Comparison of ENCODE assay signal across 20 mouse cellular contexts in the genomic region with DNA sequence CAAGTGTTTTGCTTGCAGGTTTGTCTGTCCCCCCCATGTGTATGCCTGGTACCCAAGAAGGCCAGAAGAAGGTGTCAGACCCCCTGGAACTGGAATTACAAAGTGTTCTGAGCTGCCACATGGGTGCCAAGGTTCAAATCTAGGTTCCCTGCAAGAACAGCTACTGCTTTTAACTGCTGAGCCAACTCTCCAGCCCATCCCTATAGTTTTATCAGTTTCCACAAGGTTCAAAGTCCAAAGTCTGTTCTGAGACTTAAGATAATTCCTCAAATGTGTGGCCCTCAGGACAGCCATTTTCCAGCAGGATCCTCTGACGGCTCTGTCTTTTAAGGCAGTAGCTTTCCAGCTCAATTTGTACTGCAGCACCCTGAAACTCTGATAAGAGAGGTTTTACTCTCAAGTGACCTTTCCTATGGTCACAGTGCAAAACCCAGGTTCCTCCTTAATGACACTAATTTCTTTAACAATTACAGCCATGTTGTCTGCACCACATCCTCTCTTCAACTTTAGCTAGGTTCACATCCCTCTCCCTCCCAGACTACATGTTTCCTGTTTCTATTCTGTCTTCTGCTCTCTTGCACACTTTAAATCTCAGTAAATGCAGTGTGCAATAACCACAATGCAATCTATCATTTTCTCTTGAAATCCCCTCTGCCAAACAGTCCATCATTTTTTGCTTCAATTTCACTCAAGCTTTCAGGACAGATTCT. TPM values are rescaled to one million over a fixed set of nuclear protein-coding genes. Genes with fewer than 3 reads are reported as not detected.
DNase-seq lines count a peak whose midpoint lies in the region; ATAC-seq and TF ChIP-seq lines count a peak whose summit lies in the region.
"Had no signal": no experiment of that assay in that cellular context is flagged by ENCODE, and none has a peak within 500 bp of the region (broad histone marks: within the 10 kb centered on the region; RNA-seq: fewer than 3 reads in every experiment).

No protein-coding gene starts in this region.

- H3K4me3 ChIP-seq in liver, adult 2 months (ENCODE audit: insufficient read depth, low read depth, low read length), result no peak overlapping the region
- H3K4me3 ChIP-seq in liver, embryonic 12.5 days, result no peak overlapping the region
- H3K4me3 ChIP-seq in hindbrain, embryonic 14.5 days (replicated peaks; ENCODE audit: low read length), result no peak overlapping the region
- H3K4me3 ChIP-seq: embryonic facial prominence, embryonic 13.5 days; heart, embryonic 15.5 days; hindbrain, embryonic 10.5 days; limb, embryonic 15.5 days; neural tube, embryonic 12.5 days had no signal

- no peak for TF ChIP-seq POLR2A in liver, adult 2 months (IDR thresholded peaks at IDR 0.05; ENCODE audit: extremely low read depth, insufficient read depth, low read length)

- no peak overlapping the region for H3K4me2 ChIP-seq in liver, embryonic 12.5 days
- H3K4me2 ChIP-seq in hindbrain, embryonic 14.5 days (replicated peaks), result no peak overlapping the region
- H3K4me2 ChIP-seq: embryonic facial prominence, embryonic 13.5 days; heart, embryonic 15.5 days; limb, embryonic 15.5 days; neural tube, embryonic 12.5 days had no signal

- H3K27ac ChIP-seq in liver, adult 2 months (replicated peaks; ENCODE audit: insufficient read depth, low read depth, low read length), result no peak overlapping the region
- H3K27ac ChIP-seq in liver, embryonic 12.5 days, result no peak overlapping the region
- no peak overlapping the region for H3K27ac ChIP-seq in hindbrain, embryonic 14.5 days
- H3K27ac ChIP-seq: embryonic facial prominence, embryonic 13.5 days; heart, embryonic 15.5 days; hindbrain, embryonic 10.5 days; kidney, postnatal 0 days; limb, embryonic 15.5 days; neural tube, embryonic 12.5 days had no signal

- no peak for TF ChIP-seq CTCF in liver, adult 2 months (IDR thresholded peaks at IDR 0.05; ENCODE audit: low read depth, low read length)

- DNase-seq in liver, adult 2 months (ENCODE audit: extremely low read depth, low read depth, low spot score), result peak; percentile 53
- peak; percentile 43 for DNase-seq in induced T-regulatory cell, adult 2 months (ENCODE audit: low read depth)
- no peak for DNase-seq in ovary, postnatal 14 days (ENCODE audit: low spot score)
- DNase-seq in hindbrain, embryonic 14.5 days (ENCODE audit: low spot score), result no peak
- DNase-seq in thymus, postnatal 10 days (ENCODE audit: low spot score in 2 of 2), result no peak
- no peak for DNase-seq in spleen, postnatal 36 days (ENCODE audit: low spot score in 2 of 2)
- DNase-seq: adrenal gland, adult 2 months; cerebellum, adult 9-10 months; gastrocnemius, postnatal 25 days; lung, adult 2 months; thymus, postnatal 4 days had no signal

- H3K36me3 ChIP-seq in liver, adult 2 months (ENCODE audit: control insufficient read depth, insufficient read depth, low read length), result no peaks in the 10 kb centered on the region
- no peaks in the 10 kb centered on the region for H3K36me3 ChIP-seq in liver, embryonic 12.5 days
- no peaks in the 10 kb centered on the region for H3K36me3 ChIP-seq in hindbrain, embryonic 14.5 days (replicated peaks; ENCODE audit: control insufficient read depth, insufficient read depth)
- H3K36me3 ChIP-seq: embryonic facial prominence, embryonic 13.5 days; heart, embryonic 15.5 days; hindbrain, embryonic 10.5 days; limb, embryonic 15.5 days; neural tube, embryonic 12.5 days had no signal

- ATAC-seq in liver, embryonic 12.5 days, result no peak
- ATAC-seq in megakaryocyte progenitor cell, adult 5-6 weeks (replicated peaks; ENCODE audit: poor library complexity), result peak; percentile 67
- no peak for ATAC-seq in hindbrain, embryonic 14.5 days (ENCODE audit: low FRiP score)
- ATAC-seq: forebrain, embryonic 14.5 days had no signal

- H3K79me2 ChIP-seq in liver, adult 2 months (ENCODE audit: control insufficient read depth, insufficient read depth, low read length), result peaks cover 20% of the 10 kb centered on the region

- no peak overlapping the region for H3K9ac ChIP-seq in liver, adult 2 months (ENCODE audit: low read depth, low read length)
- H3K9ac ChIP-seq in liver, embryonic 12.5 days, result no peak overlapping the region
- no peak overlapping the region for H3K9ac ChIP-seq in hindbrain, embryonic 14.5 days
- H3K9ac ChIP-seq: embryonic facial prominence, embryonic 13.5 days; heart, embryonic 15.5 days; limb, embryonic 15.5 days; neural tube, embryonic 12.5 days had no signal

- no peaks in the 10 kb centered on the region for H3K9me3 ChIP-seq in liver, embryonic 12.5 days (replicated peaks)
- H3K9me3 ChIP-seq in hindbrain, embryonic 14.5 days (ENCODE audit: control insufficient read depth, low read length), result no peaks in the 10 kb centered on the region
- H3K9me3 ChIP-seq: embryonic facial prominence, embryonic 13.5 days; heart, embryonic 15.5 days; hindbrain, embryonic 10.5 days; limb, embryonic 15.5 days; neural tube, embryonic 12.5 days had no signal

- 21% methylated on average over 1 of the region's 1 CpGs for WGBS in liver, adult 2 months
- WGBS in liver, embryonic 12.5 days (ENCODE audit: insufficient replicate concordance), result 52% methylated on average over 1 of the region's 1 CpGs
- WGBS in hindbrain, embryonic 14.5 days, result 91% methylated on average over 1 of the region's 1 CpGs

- no peaks in the 10 kb centered on the region for H3K27me3 ChIP-seq in liver, adult 2 months (ENCODE audit: control insufficient read depth, insufficient read depth, low read length)
- no peaks in the 10 kb centered on the region for H3K27me3 ChIP-seq in liver, embryonic 12.5 days (replicated peaks)
- no peaks in the 10 kb centered on the region for H3K27me3 ChIP-seq in hindbrain, embryonic 14.5 days (ENCODE audit: control insufficient read depth, insufficient read depth, low read length)
- H3K27me3 ChIP-seq: embryonic facial prominence, embryonic 13.5 days; heart, embryonic 15.5 days; limb, embryonic 15.5 days; neural tube, embryonic 12.5 days had no signal

- H3K4me1 ChIP-seq in liver, adult 2 months (ENCODE audit: control insufficient read depth, insufficient read depth, low read length), result peaks cover 10% of the 10 kb centered on the region; the same call in 1 of the 2 replicates
- peaks cover 32% of the 10 kb centered on the region for H3K4me1 ChIP-seq in liver, embryonic 12.5 days
- no peaks in the 10 kb centered on the region for H3K4me1 ChIP-seq in hindbrain, embryonic 14.5 days (replicated peaks; ENCODE audit: control insufficient read depth, insufficient read depth, low read length)

RNA-seq across cellular contexts. Expression of a gene that starts 28.4 kb away (rescaled TPM):
- 26.7 and 34.8 TPM in 2 replicates for total RNA-seq in liver, adult 2 months (2014; rRNA removed)
- polyA plus RNA-seq in liver, adult 2 months (2012; rRNA removed), result 6.4 and 6.5 TPM in 2 replicates
- polyA plus RNA-seq in liver, embryonic 12.5 days (2016; fragmentation: Nextera tagmentation; extraction: Ambion mirVana), result 31.8 and 33.7 TPM in 2 replicates
- 15.9 and 24.8 TPM in 2 replicates for total RNA-seq in megakaryocyte progenitor cell, adult 5-6 weeks (2015)
- 16.4 and 21.5 TPM in 2 replicates for total RNA-seq in megakaryocyte progenitor cell, adult 5-6 weeks (2017)
- 18.4 and 19.2 TPM in 2 replicates for polyA plus RNA-seq in hindbrain, embryonic 14.5 days (2014; fragmentation: Nextera tagmentation; extraction: Ambion mirVana)

Comparison
In these comparisons a context has a peak if more than half of its experiments do, and no peak if none do; other contexts are left out.
1. DNase-seq: peak in liver, adult 2 months (single experiment) and induced T-regulatory cell, adult 2 months (single experiment); none in ovary, postnatal 14 days (single experiment), hindbrain, embryonic 14.5 days (single experiment), thymus, postnatal 10 days (0 of 2) and spleen, postnatal 36 days (0 of 2).